Mouse (Mus musculus) brain, embryonic 14.5 days (tissue): Measurements from ENCODE around the gene Rhog. TPM values are rescaled to one million over a fixed set of nuclear protein-coding genes. Genes with fewer than 3 reads are reported as not detected.

Source experiments
- DNase-seq: peaks from one replicate; pipeline ENCODE4 v3.0.0-alpha.2; 2011; ENCODE audit warnings: low read depth
- CTCF ChIP-seq: fragments of 200-500 bp; IDR thresholded peaks from 2 replicates; pipeline ENCODE4 v1.5.1; 2012; ENCODE audit warnings: inconsistent platforms, mild to moderate bottlenecking, moderate library complexity, borderline replicate concordance; ENCODE audit not compliant: insufficient read depth, insufficient read length; ENCODE audit errors: extremely low read depth
- POLR2A ChIP-seq: fragments of 200-500 bp; IDR thresholded peaks from 2 replicates; pipeline ENCODE4 v1.6.1; 2012; ENCODE audit warnings: mild to moderate bottlenecking, inconsistent platforms, borderline replicate concordance; ENCODE audit not compliant: poor library complexity, insufficient read depth, insufficient read length, severe bottlenecking; ENCODE audit errors: extremely low read depth
- polyA plus RNA-seq: library from polyadenylated mRNA; depleted of rRNA; stranded (reverse); fragments of >200 nt; gene quantifications from 2 replicates; pipeline ENCODE4 v1.2.3, GENCODE M21; 2012; rRNA removed

Gene Rhog
- 12.5 and 18.0 TPM in 2 replicates for polyA plus RNA-seq

DNA sequence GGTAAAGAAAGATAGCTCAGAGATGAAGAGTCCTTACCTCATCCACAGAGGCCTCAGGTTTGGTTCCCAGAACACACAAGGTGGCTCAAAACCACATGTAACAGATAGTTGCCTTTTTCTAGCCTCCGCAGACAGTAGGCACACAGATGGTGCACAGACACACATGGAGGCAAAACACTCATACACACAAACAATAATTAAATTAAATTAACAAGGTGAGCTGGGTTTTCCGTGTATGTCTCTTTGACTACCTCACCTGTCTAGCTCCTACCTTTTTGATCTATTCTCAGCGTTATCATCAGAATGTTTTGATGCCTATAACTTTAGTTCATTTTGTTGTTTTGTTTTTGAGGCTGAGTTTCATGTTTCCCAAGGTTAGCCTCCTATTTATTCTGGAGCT, at the start of gene Rhog:
Gene Rhog, minus strand, starts transcription at position 101 of the 400 bp plus-strand sequence.
- TF ChIP-seq POLR2A (no peak), CTCF (no peak)
- DNase-seq: no peak

DNA sequence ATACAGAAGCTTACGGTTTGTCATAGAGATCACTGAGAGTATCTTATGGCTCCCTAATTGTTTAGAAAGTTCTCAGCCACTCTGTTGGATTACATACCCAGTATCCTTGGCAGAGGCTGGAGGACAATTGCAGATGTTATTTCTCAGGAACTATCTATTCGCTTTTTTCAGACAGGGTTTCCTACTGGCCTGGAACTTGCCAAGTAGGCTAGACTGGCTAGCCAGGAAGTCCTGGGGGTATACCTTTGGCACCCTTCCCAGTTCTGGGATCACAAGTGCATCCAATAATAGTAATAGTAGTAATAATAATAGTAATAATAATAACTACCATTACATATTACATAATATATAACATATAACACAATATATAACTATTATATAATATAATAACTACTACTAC, 49.7 kb upstream of the Rhog start:
- TF ChIP-seq POLR2A (no peak), CTCF (no peak)
- no peak for DNase-seq

DNA sequence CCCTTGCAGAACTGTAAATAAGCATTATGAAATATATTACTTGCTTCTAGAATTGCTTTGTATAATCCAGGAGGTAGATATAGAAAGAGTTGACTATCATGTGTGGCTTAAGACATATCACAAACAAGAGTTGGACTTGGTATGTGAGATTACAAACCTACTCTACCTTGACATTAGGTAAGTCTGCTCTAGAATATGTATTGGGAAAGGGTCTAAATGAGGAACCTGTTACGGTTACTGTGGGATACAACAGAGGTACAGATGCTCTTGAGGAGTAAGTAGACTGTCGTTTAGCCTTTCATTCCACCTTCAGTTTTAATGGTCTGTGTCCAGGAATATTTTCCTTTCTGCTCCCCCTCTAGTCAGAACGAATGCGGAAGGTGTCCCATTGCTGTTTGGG, 46.6 kb upstream of the Rhog start:
- DNase-seq: no peak
- TF ChIP-seq POLR2A (no peak), CTCF (no peak)

DNA sequence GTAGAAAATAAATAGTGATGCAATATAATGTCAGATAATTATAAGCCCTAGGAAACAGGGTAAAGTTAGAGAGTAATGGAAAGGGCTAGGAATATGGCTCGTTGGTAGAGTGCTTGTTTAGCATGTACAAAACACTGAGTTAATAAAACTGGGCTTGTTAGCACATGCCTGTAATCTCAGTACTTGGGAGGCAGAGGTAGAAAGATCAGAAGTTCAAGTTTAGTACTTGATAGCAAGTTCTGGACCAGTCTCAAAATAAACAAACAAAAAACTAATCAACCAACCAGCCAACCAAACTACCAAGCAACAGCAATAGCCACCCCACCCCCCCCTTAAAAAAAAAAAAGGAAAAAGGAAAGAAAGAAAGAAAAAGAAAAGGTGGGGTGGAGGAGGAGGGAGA, 44.9 kb upstream of the Rhog start:
- TF ChIP-seq CTCF (no peak), POLR2A (no peak)
- DNase-seq: no peak

DNA sequence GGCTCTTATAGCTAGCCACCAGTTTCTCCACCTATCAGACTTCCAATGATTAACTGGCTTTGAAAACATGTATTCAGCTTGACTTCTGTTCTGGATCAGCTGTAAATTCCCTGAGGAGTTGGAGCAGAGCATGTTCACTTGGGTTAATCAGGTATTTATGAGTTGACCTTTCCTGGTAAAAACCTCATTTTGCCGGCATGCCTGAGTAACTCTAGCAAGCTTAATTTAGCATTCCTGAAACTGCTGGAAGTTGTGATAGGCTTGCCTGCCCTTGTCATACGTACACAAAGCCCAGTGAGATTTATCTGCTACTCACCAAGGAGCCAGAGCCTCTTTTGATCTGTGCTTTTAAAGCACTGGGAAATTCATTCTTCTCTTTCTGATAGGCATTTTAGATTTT, 37.4 kb upstream of the Rhog start:
- TF ChIP-seq CTCF (no peak), POLR2A (no peak)
- peak; percentile 33 for DNase-seq

DNA sequence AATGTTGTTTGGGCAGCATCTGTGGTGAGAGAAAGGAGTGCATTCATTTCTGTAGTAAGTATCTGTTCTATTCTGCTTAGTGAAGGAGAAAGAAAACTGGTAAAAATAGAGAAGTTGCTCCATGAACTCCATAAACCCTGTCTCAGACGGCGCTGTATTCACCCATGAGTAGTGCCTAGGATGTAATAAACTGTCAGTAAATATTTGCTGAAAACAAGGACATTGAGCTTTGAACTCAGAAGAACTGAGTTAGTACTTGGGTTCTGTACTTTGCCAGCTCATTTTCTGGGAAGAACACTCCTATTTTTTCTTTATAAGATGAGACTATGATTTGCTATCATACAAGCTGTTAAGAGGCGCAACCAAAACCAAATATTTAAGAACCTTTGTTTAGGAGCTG, 36.4 kb upstream of the Rhog start:
- no peak for DNase-seq
- TF ChIP-seq CTCF (no peak), POLR2A (no peak)

DNA sequence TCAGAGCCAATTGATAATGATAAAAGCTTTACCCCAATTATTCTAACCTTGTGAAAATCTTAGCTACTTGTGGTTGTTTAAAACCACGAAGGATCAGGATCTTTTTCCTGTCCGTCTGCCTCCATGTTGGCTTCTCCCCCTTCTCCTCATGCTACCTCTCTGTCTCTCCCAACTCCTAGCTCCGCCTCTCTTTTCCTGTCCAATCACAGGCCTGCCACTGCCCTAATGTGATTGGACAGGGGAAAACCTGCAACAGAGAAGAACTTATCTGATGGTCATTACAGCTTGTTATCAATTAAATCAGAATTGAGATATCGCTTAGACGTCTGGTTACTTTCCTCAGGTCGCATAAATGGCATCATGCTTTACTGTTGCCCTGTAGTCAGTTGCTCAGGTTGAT, 33.6 kb upstream of the Rhog start:
- TF ChIP-seq CTCF: no peak
- no peak for TF ChIP-seq POLR2A
- no peak for DNase-seq

DNA sequence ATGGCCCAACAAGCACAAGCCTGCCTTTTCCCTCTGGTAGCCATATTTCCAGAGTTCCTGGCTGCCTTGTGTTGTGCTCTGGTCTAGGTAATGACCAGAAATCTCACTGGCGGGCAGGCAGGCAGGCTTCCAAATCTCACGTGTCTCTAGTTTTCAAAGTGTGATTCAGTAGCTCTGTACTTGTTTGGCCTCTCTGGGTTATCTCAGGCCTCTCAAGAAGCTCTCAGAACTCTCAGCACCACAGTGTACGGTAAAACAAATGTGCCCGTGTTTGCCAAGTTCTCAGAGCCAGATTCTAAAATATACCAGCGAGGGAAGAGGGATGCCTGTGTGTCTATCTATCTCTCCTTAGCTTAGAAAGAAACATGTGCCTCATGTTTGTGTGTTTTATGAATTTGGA, 26.4 kb upstream of the Rhog start:
- TF ChIP-seq CTCF: no peak
- TF ChIP-seq POLR2A: no peak
- DNase-seq: no peak

DNA sequence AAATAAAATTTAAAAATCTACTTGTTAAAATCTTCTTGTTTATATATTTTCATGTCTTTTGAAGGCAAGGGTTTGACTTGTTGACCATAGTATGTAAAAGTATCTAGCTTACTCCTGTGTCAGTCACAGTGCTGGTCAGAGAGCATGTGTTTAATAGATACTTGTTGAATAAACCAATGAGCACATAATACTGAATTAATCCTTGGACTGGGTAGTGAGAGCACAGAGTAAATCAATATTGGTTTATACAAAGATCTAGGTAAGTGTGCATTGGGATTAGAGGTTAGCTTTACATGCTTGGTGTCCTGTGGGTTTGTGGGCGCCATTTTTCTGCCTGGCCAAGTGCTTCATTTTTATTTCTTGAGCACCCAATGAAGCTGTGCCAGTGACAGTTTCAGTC, 25.5 kb upstream of the Rhog start:
- TF ChIP-seq POLR2A (no peak), CTCF (no peak)
- DNase-seq: no peak

DNA sequence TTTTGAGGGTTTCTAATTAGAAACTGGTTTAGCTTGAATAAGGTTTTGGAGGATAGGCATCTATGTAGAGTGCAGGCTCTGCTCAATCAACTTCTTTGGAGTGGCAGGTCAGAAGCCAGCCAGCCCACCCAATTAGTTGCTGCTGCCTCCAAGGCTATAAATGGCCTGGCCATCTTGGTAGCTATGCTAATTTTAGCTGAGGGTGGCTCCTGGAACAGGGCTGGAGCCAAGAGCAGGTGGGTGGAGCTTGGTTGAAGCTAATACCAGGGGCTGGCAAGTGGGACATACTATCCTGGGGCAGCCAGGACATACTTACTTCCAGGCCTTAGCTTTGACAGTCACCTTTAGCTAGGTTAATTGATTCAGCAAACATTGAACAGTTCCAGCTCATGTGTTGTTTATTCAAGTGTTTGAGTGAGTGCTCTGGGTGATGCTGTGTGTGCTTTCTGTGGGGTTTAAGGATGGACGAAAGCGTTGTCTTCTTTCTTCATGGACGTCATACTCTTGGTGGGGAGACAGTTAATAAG, 16.6 kb upstream of the Rhog start:
- TF ChIP-seq POLR2A: no peak
- no peak for TF ChIP-seq CTCF
- DNase-seq: no peak

DNA sequence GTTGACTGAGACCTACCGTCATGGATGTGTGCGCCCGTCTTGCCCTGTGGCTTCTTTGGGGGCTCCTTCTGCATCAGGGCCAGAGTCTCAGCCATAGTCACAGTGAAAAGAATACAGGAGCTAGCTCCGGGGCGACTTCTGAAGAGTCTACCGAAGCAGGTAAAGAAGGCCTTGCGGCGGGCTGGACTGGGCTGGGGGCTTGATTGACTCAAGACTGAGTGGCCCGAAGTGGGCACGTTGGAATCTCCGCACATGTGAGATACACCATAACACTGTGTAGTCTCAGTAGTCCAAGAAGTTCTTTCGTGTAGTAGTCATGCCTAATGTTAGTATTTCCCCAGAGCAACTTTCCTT, 12.5 kb upstream of the Rhog start:
- TF ChIP-seq POLR2A (no peak), CTCF (no peak)
- peak; percentile 13 for DNase-seq

DNA sequence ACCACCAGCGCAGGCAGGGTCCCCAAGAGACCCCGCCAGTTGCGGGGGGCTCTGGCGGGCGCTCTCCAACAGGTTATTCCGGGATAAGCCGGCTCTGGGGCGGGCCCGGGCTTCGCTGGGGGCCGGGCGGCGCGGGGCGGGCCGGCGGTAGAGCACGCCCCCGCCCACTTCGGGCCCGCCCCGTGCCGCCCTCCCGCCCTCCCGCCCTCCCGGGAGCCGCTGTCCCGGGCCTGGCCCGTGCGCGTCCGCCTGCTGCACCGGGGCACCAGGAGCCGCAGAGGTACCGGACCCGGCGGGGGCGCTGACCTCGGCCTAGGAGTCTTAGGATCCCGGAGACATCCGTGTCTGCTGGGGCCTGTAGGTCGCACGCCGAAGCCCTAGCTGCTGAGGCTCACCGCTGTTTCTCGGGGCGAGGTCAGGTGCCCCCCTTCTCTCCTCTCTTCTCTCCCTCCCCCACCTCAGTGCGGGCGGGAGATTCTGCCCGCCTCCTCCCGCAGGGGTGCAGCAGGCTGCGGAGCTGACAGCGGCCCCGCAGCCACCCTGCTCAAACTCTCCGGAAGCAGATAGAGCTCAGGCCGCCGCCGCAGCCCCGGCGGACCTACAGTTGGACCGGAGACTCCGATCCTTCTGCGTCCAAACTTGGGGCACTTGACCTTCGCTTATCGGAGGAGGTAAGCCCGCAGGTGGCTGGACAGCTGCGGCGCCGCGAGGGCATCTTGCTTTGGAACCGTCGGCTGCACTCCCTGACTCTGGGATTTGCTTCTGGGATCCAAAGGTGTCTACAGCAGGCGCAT, 11.9 kb upstream of the Rhog start, which contains the start of gene Stim1:
Gene Stim1, plus strand, starts transcription at position 206 of the 794 bp plus-strand sequence.
- TF ChIP-seq POLR2A (no peak), CTCF (no peak)
- peak; percentile 60 for DNase-seq

DNA sequence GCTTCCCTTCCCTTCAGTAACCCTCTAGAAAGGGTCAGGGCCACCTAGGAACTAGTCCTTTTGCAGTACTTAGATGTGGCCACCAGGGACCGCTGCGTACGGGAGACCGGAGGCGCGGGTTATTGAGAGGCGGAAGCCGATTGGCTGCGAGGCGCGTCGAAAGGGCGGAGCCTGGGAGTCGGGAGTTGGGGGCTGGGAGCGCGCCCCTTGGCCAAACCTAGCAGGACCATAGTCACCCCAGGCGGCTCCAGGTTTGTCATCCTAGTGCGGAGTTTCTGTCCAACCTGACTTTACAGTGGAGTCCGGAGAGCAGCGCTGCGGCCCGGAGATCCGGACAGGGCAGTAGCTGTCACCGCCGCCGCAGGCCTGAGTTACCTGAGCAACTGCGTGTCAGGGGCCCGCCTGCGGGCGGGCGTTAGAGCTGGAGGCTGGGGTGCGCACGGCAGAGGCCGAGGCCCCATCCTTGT, 11.3 kb upstream of the Rhog start:
- TF ChIP-seq CTCF (peak; percentile 88), POLR2A (peak; percentile 20; the same call in 1 of the 2 replicates)
- peak; percentile 96 for DNase-seq
